Mouse (Mus musculus): ENCODE measurements at regions not wholly inside any gene's neighbourhood (a gene's known extent, or its start where the extent isn't known, plus 50 kb on each side); places are given as distances from the start of the nearest gene placed in this dataset.

DNA sequence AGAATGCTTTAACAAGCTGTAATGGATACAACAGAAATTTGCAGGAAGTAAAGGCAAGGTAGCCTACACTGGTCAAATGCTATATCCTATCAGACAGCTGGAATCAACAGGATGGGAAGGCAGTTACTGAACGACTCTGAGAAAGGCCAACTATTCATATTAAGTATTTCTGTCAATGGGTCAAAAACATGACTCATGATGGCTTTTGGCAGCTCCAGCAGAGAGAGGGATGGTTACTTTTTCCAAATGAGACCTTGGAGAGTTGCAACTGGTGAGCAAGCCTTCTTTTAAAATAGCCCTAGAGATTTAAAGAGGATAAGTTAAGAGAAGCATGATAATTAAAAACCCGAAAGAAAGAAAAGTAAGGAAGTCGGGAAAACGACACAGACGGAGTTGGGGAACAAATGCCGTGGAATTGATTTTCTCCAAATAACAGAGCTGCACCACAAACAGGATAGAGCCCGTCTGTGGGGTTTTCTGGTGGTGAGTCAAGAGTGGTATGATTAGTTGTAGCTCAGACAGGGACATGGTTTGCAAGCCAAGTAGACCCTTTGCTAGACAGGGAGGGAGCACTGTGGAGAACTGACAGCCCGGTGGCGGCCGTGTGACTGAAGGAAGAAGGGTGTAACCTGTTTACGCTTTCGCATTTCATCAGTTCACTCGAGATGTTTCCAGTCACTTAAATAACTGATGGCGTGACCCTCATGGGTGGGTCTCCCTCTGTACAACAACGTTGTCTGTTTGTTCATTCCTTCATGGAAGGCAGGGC lies 3638.1 kb upstream of the Gm7489 start:
- no peak for DNase-seq (ENCODE audit: low read depth, low spot score)
- no peak overlapping the region for H3K27ac ChIP-seq (ENCODE audit: insufficient read depth, low read depth, low read length, poor library complexity, severe bottlenecking)
- H3K4me3 ChIP-seq (ENCODE audit: insufficient read depth in 1 of 2, low read depth in 1 of 2, low read length in 2 of 2, poor library complexity in 1 of 2, severe bottlenecking in 1 of 2) = no peak overlapping the region
- TF ChIP-seq ZNF384 (IDR thresholded peaks at IDR 0.05; ENCODE audit: low read depth, low read length) (no peak), CHD2 (IDR thresholded peaks at IDR 0.05; ENCODE audit: low read depth, low read length) (no peak), HCFC1 (IDR thresholded peaks at IDR 0.05; ENCODE audit: borderline replicate concordance, insufficient read depth, low read length) (no peak), ZC3H11A (IDR thresholded peaks at IDR 0.05; ENCODE audit: borderline replicate concordance, low read depth, low read length) (no peak), MAFK (IDR thresholded peaks at IDR 0.05; ENCODE audit: insufficient read depth, low read depth, low read length) (no peak)
- H3K36me3 ChIP-seq (ENCODE audit: control insufficient read depth, insufficient read depth, low read length, poor library complexity, severe bottlenecking) = no peaks in the 10 kb centered on the region
- no peaks in the 10 kb centered on the region for H3K4me1 ChIP-seq (ENCODE audit: control insufficient read depth in 2 of 2, insufficient read depth in 2 of 2, low read length in 2 of 2, poor library complexity in 1 of 2)
- H3K9me3 ChIP-seq (ENCODE audit: control insufficient read depth, insufficient read depth, low read depth, low read length) = no peaks in the 10 kb centered on the region
- in situ Hi-C loops (cut with MboI; ENCODE audit: low sequenced_read_pairs in 2 of 2, unreplicated experiment in 2 of 2) = no loop called here
- H3K9ac ChIP-seq (ENCODE audit: insufficient read depth, low read depth, low read length, poor library complexity, severe bottlenecking) = no peak overlapping the region

DNA sequence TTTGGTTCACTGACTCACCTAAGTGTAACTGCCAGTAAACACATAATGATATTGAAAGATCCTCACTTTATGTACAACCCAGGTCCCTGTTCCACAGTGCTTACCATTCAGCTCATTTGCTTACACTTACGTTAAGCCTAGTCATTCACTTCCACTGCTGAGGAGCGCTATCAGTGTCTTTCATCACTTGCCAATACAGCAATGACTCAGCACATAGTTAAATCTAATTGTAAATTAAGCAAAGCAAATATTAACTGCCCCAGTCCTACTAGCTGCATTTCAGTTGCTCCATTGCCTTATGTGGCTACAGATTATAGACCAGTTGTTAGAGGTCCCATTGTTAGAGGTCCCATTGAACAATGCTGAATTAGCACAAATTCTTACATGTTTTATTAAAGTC lies 3624.6 kb upstream of the Gm7489 start:
- Histone ChIP-seq H3K9ac (ENCODE audit: insufficient read depth, low read depth, low read length, poor library complexity, severe bottlenecking) (no peak overlapping the region), H3K4me1 (ENCODE audit: control insufficient read depth in 2 of 2, insufficient read depth in 2 of 2, low read length in 2 of 2, poor library complexity in 1 of 2) (no peaks in the 10 kb centered on the region), H3K4me3 (ENCODE audit: insufficient read depth in 1 of 2, low read depth in 1 of 2, low read length in 2 of 2, poor library complexity in 1 of 2, severe bottlenecking in 1 of 2) (no peak overlapping the region), H3K9me3 (ENCODE audit: control insufficient read depth, insufficient read depth, low read depth, low read length) (no peaks in the 10 kb centered on the region), H3K36me3 (ENCODE audit: control insufficient read depth, insufficient read depth, low read length, poor library complexity, severe bottlenecking) (no peaks in the 10 kb centered on the region), H3K27ac (ENCODE audit: insufficient read depth, low read depth, low read length, poor library complexity, severe bottlenecking) (no peak overlapping the region)
- no peak for TF ChIP-seq HCFC1 (IDR thresholded peaks at IDR 0.05; ENCODE audit: borderline replicate concordance, insufficient read depth, low read length)
- no peak for TF ChIP-seq ZC3H11A (IDR thresholded peaks at IDR 0.05; ENCODE audit: borderline replicate concordance, low read depth, low read length)
- 0 out of 2 replicates have a peak, but pooled peaks have one; percentile 15 for TF ChIP-seq MAFK (IDR thresholded peaks at IDR 0.05; ENCODE audit: insufficient read depth, low read depth, low read length)
- TF ChIP-seq ZNF384 (IDR thresholded peaks at IDR 0.05; ENCODE audit: low read depth, low read length) = no peak
- TF ChIP-seq CHD2 (IDR thresholded peaks at IDR 0.05; ENCODE audit: low read depth, low read length) = no peak
- DNase-seq (ENCODE audit: low read depth, low spot score) = no peak
- in situ Hi-C loops (cut with MboI; ENCODE audit: low sequenced_read_pairs in 2 of 2, unreplicated experiment in 2 of 2) = no loop called here

DNA sequence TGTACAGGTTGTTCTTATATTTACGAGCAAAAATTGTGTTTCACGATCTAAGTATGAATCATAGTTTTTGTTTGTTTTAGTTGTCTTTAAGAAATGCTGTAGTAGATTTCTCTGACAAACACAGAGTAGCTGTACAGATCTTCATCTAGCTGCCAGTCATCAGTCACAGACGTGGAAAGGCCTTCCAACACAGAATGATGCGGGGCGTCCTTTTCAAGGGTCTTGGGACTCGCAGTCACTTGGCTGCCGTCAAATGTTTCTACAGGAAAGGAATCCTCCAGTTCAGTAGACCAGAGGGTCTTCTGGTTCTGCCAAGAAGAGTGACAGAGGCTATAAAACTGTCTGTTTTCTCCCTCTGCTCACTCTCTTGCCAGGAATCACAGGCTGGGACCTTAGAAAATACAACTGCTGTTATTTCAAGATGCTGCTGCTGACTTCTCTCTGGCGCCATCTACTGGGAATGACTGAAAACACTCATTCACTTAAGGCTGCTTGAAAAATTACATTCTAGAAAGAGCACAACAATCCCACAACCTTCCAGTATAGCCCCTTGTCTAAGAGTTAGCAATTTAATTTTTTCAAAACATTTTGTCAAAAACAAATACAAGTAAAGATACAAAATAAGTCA lies 3623.3 kb upstream of the Gm7489 start:
- Histone ChIP-seq H3K9ac (ENCODE audit: insufficient read depth, low read depth, low read length, poor library complexity, severe bottlenecking) (no peak overlapping the region), H3K4me3 (ENCODE audit: insufficient read depth in 1 of 2, low read depth in 1 of 2, low read length in 2 of 2, poor library complexity in 1 of 2, severe bottlenecking in 1 of 2) (no peak overlapping the region), H3K4me1 (ENCODE audit: control insufficient read depth in 2 of 2, insufficient read depth in 2 of 2, low read length in 2 of 2, poor library complexity in 1 of 2) (no peaks in the 10 kb centered on the region), H3K27ac (ENCODE audit: insufficient read depth, low read depth, low read length, poor library complexity, severe bottlenecking) (no peak overlapping the region), H3K9me3 (ENCODE audit: control insufficient read depth, insufficient read depth, low read depth, low read length) (no peaks in the 10 kb centered on the region), H3K36me3 (ENCODE audit: control insufficient read depth, insufficient read depth, low read length, poor library complexity, severe bottlenecking) (no peaks in the 10 kb centered on the region)
- 0 out of 2 replicates have a peak, but pooled peaks have one; percentile 47 for TF ChIP-seq ZC3H11A (IDR thresholded peaks at IDR 0.05; ENCODE audit: borderline replicate concordance, low read depth, low read length)
- no peak for TF ChIP-seq MAFK (IDR thresholded peaks at IDR 0.05; ENCODE audit: insufficient read depth, low read depth, low read length)
- peak; percentile 60 for DNase-seq (ENCODE audit: low read depth, low spot score)
- in situ Hi-C loops (cut with MboI; ENCODE audit: low sequenced_read_pairs in 2 of 2, unreplicated experiment in 2 of 2) = no loop called here

DNA sequence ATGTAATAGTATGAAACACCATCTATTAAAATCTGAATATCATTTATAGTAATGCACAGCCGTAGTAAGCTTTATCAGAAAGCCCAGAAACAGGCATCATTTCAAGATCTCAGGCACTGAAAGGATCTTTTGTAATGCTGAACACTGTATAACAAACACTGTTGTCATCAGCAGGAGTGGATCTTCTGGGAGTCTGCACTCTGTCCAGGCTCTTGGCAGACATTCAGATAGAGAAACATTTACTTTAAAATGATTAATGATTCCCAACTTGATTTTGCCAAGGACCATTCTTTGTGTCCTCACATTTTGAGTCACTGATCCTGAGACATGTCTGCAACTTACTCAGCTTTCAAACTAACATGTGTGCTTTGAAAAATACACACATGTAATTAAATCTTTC lies 3617.2 kb upstream of the Gm7489 start:
- Histone ChIP-seq H3K27ac (ENCODE audit: insufficient read depth, low read depth, low read length, poor library complexity, severe bottlenecking) (no peak overlapping the region), H3K36me3 (ENCODE audit: control insufficient read depth, insufficient read depth, low read length, poor library complexity, severe bottlenecking) (no peaks in the 10 kb centered on the region), H3K4me1 (ENCODE audit: control insufficient read depth in 2 of 2, insufficient read depth in 2 of 2, low read length in 2 of 2, poor library complexity in 1 of 2) (no peaks in the 10 kb centered on the region), H3K4me3 (ENCODE audit: insufficient read depth in 1 of 2, low read depth in 1 of 2, low read length in 2 of 2, poor library complexity in 1 of 2, severe bottlenecking in 1 of 2) (no peak overlapping the region), H3K9ac (ENCODE audit: insufficient read depth, low read depth, low read length, poor library complexity, severe bottlenecking) (no peak overlapping the region), H3K9me3 (ENCODE audit: control insufficient read depth, insufficient read depth, low read depth, low read length) (no peaks in the 10 kb centered on the region)
- TF ChIP-seq CHD2 (IDR thresholded peaks at IDR 0.05; ENCODE audit: low read depth, low read length) (no peak), HCFC1 (IDR thresholded peaks at IDR 0.05; ENCODE audit: borderline replicate concordance, insufficient read depth, low read length) (no peak), ZNF384 (IDR thresholded peaks at IDR 0.05; ENCODE audit: low read depth, low read length) (no peak), MAFK (IDR thresholded peaks at IDR 0.05; ENCODE audit: insufficient read depth, low read depth, low read length) (no peak), ZC3H11A (IDR thresholded peaks at IDR 0.05; ENCODE audit: borderline replicate concordance, low read depth, low read length) (no peak)
- in situ Hi-C loops (cut with MboI; ENCODE audit: low sequenced_read_pairs in 2 of 2, unreplicated experiment in 2 of 2) = no loop called here
- DNase-seq (ENCODE audit: low read depth, low spot score) = no peak
